28 mouse cellular contexts compared by ENCODE assay signal in the genomic region with DNA sequence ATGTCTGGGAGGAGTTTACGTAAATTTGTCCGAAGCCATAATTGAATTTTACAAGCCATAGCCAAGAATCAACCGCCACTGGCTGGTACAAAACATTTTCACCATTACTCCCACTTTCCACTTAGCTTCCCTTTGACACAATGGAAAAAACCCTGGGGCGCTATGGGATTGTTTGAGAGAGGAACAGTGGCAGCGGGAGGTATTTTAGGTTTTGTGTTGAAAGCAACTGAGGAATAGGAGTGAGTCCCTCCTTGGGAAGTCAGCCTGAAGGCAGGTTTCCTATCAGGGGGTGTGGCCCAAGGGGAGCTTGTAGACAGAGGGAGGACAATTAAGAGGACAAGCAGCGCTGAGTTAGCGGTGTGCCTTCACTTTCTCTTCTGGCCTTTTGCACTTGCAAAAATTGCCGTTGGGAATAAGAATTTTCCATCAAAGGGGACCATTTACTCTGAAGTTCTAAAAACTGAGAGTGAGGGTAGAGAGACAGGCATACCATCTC. TPM values are rescaled to one million over a fixed set of nuclear protein-coding genes. Genes with fewer than 3 reads are reported as not detected.
DNase-seq lines count a peak whose midpoint lies in the region; ATAC-seq and TF ChIP-seq lines count a peak whose summit lies in the region.
"Had no signal": no experiment of that assay in that cellular context is flagged by ENCODE, and none has a peak within 500 bp of the region (broad histone marks: within the 10 kb centered on the region; RNA-seq: fewer than 3 reads in every experiment).

No protein-coding gene starts in this region.

- no peak overlapping the region for H3K4me2 ChIP-seq in heart, embryonic 12.5 days
- H3K4me2 ChIP-seq in embryonic facial prominence, embryonic 14.5 days (ENCODE audit: low read depth, low read length) = no peak overlapping the region
- H3K4me2 ChIP-seq: embryonic facial prominence, embryonic 15.5 days; heart, embryonic 13.5 days; hindbrain, embryonic 14.5 days had no signal

- no peak for TF ChIP-seq CTCF in ES-Bruce4 (IDR thresholded peaks at IDR 0.05; ENCODE audit: low read depth, low read length)

- no peak overlapping the region for H3K4me3 ChIP-seq in heart, embryonic 12.5 days
- no peak overlapping the region for H3K4me3 ChIP-seq in ES-Bruce4 (ENCODE audit: low read depth, low read length)
- no peak overlapping the region for H3K4me3 ChIP-seq in embryonic facial prominence, embryonic 14.5 days (ENCODE audit: low read depth, low read length)
- H3K4me3 ChIP-seq: embryonic facial prominence, embryonic 15.5 days; gastrocnemius, adult 2 months; heart, embryonic 13.5 days had no signal

- H3K27ac ChIP-seq in heart, embryonic 12.5 days (ENCODE audit: poor library complexity, severe bottlenecking) = no peak overlapping the region
- H3K27ac ChIP-seq in ES-Bruce4 (ENCODE audit: insufficient read depth, low read length) = peak overlapping the region; percentile 32; the same call in 1 of the 2 replicates
- no peak overlapping the region for H3K27ac ChIP-seq in embryonic facial prominence, embryonic 14.5 days (replicated peaks; ENCODE audit: low read depth, low read length)
- H3K27ac ChIP-seq: embryonic facial prominence, embryonic 15.5 days; gastrocnemius, adult 2 months; heart, embryonic 13.5 days; hindbrain, embryonic 14.5 days; hindbrain, postnatal 0 days had no signal

- no peaks in the 10 kb centered on the region for H3K27me3 ChIP-seq in heart, embryonic 12.5 days (replicated peaks)
- H3K27me3 ChIP-seq in ES-Bruce4 (ENCODE audit: control insufficient read depth, insufficient read depth, low read length, poor library complexity, severe bottlenecking) = no peaks in the 10 kb centered on the region
- H3K27me3 ChIP-seq in embryonic facial prominence, embryonic 14.5 days (replicated peaks; ENCODE audit: control insufficient read depth, insufficient read depth, low read length) = no peaks in the 10 kb centered on the region
- H3K27me3 ChIP-seq: embryonic facial prominence, embryonic 15.5 days; heart, embryonic 13.5 days had no signal

- H3K9ac ChIP-seq in heart, embryonic 12.5 days = no peak overlapping the region
- H3K9ac ChIP-seq in ES-Bruce4 (ENCODE audit: low read depth, poor library complexity, severe bottlenecking) = no peak overlapping the region
- H3K9ac ChIP-seq in embryonic facial prominence, embryonic 14.5 days (ENCODE audit: low read depth, low read length) = no peak overlapping the region
- H3K9ac ChIP-seq: embryonic facial prominence, embryonic 15.5 days; forebrain, postnatal 0 days; heart, embryonic 13.5 days; hindbrain, embryonic 14.5 days had no signal

- TF ChIP-seq POLR2A in ES-Bruce4 (IDR thresholded peaks at IDR 0.05; ENCODE audit: insufficient read depth, low read length) = no peak

- H3K4me1 ChIP-seq in heart, embryonic 12.5 days (replicated peaks) = 0 out of 2 replicates have a peak, but pooled peaks cover 6% of the 10 kb centered on the region
- peaks cover 10% of the 10 kb centered on the region for H3K4me1 ChIP-seq in ES-Bruce4 (ENCODE audit: control insufficient read depth, insufficient read depth, low read length)
- peaks cover 15% of the 10 kb centered on the region; the same call in 1 of the 2 replicates for H3K4me1 ChIP-seq in embryonic facial prominence, embryonic 14.5 days (ENCODE audit: control insufficient read depth, insufficient read depth, low read length)

- no peaks in the 10 kb centered on the region for H3K9me3 ChIP-seq in heart, embryonic 12.5 days (replicated peaks)
- no peaks in the 10 kb centered on the region for H3K9me3 ChIP-seq in ES-Bruce4 (replicated peaks; ENCODE audit: control insufficient read depth, insufficient read depth, low read length, poor library complexity, severe bottlenecking)
- no peaks in the 10 kb centered on the region for H3K9me3 ChIP-seq in embryonic facial prominence, embryonic 14.5 days (ENCODE audit: control insufficient read depth, low read length)
- H3K9me3 ChIP-seq: embryonic facial prominence, embryonic 15.5 days; heart, embryonic 13.5 days had no signal

- H3K36me3 ChIP-seq in heart, embryonic 12.5 days = no peaks in the 10 kb centered on the region
- H3K36me3 ChIP-seq in ES-Bruce4 (ENCODE audit: control insufficient read depth, insufficient read depth, low read length, poor library complexity, severe bottlenecking) = no peaks in the 10 kb centered on the region
- no peaks in the 10 kb centered on the region for H3K36me3 ChIP-seq in embryonic facial prominence, embryonic 14.5 days (ENCODE audit: control insufficient read depth, insufficient read depth, low read length)
- H3K36me3 ChIP-seq: embryonic facial prominence, embryonic 15.5 days; heart, embryonic 13.5 days had no signal

- TF ChIP-seq EP300 in ES-Bruce4 (IDR thresholded peaks at IDR 0.05; ENCODE audit: insufficient read depth, low read depth, low read length) = peak; percentile 92

- DNase-seq in heart, adult 11 months = peak; percentile 49
- peak; percentile 92 for DNase-seq in R1 (ENCODE audit: low read depth, low spot score)
- DNase-seq in embryonic facial prominence, embryonic 14.5 days (ENCODE audit: low spot score) = peak; percentile 36
- DNase-seq in layer of hippocampus, postnatal 14 days (ENCODE audit: low spot score in 2 of 2) = no peak
- DNase-seq in spleen, postnatal 4 days (ENCODE audit: low spot score in 2 of 2) = no peak
- DNase-seq: adrenal gland, adult 2 months; adrenal gland, postnatal 14 days; B cell, adult 2 months; cerebellum, adult 11 months; cerebellum, adult 2 months; cerebellum, adult 9-11 months; cerebellum, postnatal 25 days; forebrain, postnatal 0 days; gastrocnemius, adult 2 months; gastrocnemius, postnatal 14 days; heart, adult 18-20 months; heart, postnatal 14 days; heart, postnatal 4 days had no signal

- WGBS in heart, embryonic 12.5 days = 64% methylated on average over 8 of the region's 8 CpGs
- WGBS in embryonic facial prominence, embryonic 14.5 days = 52% methylated on average over 8 of the region's 8 CpGs

- ATAC-seq in heart, embryonic 12.5 days (ENCODE audit: insufficient number of reproducible peaks, low FRiP score) = no peak
- no peak for ATAC-seq in embryonic facial prominence, embryonic 14.5 days (ENCODE audit: low read depth)
- ATAC-seq: forebrain, embryonic 14.5 days; forebrain, postnatal 0 days; hindbrain, postnatal 0 days; inflammation-experienced regulatory T-cells, adult 6 months; intestine, embryonic 16.5 days had no signal

RNA-seq across cellular contexts. Expression of a gene that starts 38.8 kb away (rescaled TPM):
- polyA plus RNA-seq in heart, embryonic 12.5 days (2016; fragmentation: Nextera tagmentation; extraction: Ambion mirVana) = 19.3 and 20.3 TPM in 2 replicates
- polyA plus RNA-seq in ES-Bruce4 (2011; ENCODE audit: insufficient read depth, insufficient read length, low read depth, missing spikeins) = 5.8 and 6.4 TPM in 2 replicates
- polyA plus RNA-seq in embryonic facial prominence, embryonic 14.5 days (2014; fragmentation: Nextera tagmentation; extraction: Ambion mirVana) = 19.1 and 21.9 TPM in 2 replicates
- 10 to 100 TPM; 12.7 to 15.1 TPM for total RNA-seq in layer of hippocampus, postnatal 14 days (2021)
- total RNA-seq: MEL had no signal
- polyA plus RNA-seq: inflammation-experienced regulatory T-cells, adult 6 months had no signal

Comparison
In these comparisons a context has a peak if more than half of its experiments do, and no peak if none do; other contexts are left out.
1. DNase-seq: peak in heart, adult 11 months (single experiment), R1 (single experiment) and embryonic facial prominence, embryonic 14.5 days (single experiment); none in layer of hippocampus, postnatal 14 days (0 of 2) and spleen, postnatal 4 days (0 of 2).